Mouse (Mus musculus) embryonic stem cell, embryonic (primary cell): ENCODE measurements at regions not wholly inside any gene's neighbourhood (a gene's known extent, or its start where the extent isn't known, plus 50 kb on each side); places are given as distances from the start of the nearest gene placed in this dataset.

Experiments used
- CTCF ChIA-PET, 4 experiments: fragments of 300-600 bp in 2 of 4; fragments of 350-600 bp in 2 of 4; sonication (Branson Sonifier 250); formaldehyde crosslinking; loops; one replicate each; lab custom pipeline; 2022; ENCODE audit warnings: inconsistent platforms in 2 of 4; lab: Charles Lee
- POLR2A ChIA-PET, 4 experiments: fragments of 300-600 bp in 2 of 4; fragments of 350-600 bp in 2 of 4; sonication (Branson Sonifier 250); formaldehyde crosslinking; loops; one replicate each; lab custom pipeline; 2022; ENCODE audit warnings: antibody characterized with exemption in 4 of 4, inconsistent platforms in 1 of 4; lab: Charles Lee

DNA sequence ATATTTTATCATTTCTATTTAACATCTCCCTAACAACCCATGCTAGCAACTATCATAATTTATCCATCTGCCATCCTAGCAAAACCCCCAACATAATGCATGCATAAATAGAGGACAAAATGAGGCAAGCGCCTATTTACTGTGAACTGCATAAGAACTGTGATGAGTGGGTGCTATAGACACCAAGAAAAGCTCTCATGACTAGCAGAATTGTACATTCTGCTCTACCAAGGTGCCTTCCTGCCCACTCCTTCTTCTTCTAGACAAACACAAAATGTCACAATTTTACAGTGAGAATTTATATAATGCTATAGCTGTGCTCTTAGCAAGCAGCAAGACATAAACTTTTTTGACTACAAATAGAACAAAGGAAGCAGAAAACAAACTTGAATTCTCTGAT lies 305.9 kb downstream of the Brinp1 start:
- ChIA-PET POLR2A (interaction anchor here in 1 of 4 experiments (0.5 kb wide), 1 partner anchor 15 kb away, joined by 3 read pairs; no protein-coding TSS in a partner anchor), CTCF (no interaction called here)

- ChIA-PET CTCF (no interaction called here), POLR2A (no interaction called here)
Observed at GRCm38 (mm10) chr4:68633299-68633698, 320.9 kb downstream of the Brinp1 start.

GRCm38 (mm10) chr4:68624025-68624342 lies 330.2 kb downstream of the Brinp1 start:
- CTCF ChIA-PET: no interaction called here
- POLR2A ChIA-PET: no interaction called here

GRCm38 (mm10) chr4:68623125-68624024 lies 330.8 kb downstream of the Brinp1 start:
- ChIA-PET POLR2A (no interaction called here), CTCF (no interaction called here)

DNA sequence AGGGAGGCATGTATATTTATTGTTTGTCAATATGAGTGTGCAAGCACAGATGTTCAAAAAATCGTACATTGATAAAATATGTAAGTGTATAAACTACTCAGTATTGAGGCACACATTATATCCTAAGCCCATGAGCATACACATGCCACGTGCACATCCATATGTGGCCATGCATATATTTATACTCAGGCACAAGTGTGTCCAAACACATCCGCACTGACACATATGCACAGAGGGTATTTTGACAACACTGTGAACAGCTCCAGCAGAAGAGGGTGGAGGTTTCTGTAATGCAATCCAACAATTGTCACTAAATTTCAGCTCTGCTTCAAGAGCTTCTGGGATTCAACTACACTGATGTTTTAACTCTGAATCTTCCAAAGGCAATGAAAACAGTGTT lies 333.6 kb downstream of the Brinp1 start:
- ChIA-PET CTCF (no interaction called here), POLR2A (no interaction called here)

- ChIA-PET CTCF (interaction anchor here in 1 of 4 experiments (0.6 kb wide), 1 partner anchor 1957 kb away, joined by 3 read pairs; no protein-coding TSS in a partner anchor), POLR2A (no interaction called here)
Observed at GRCm38 (mm10) chr4:68615706-68616397, 338.3 kb downstream of the Brinp1 start.

- CTCF ChIA-PET: no interaction called here
- POLR2A ChIA-PET: no interaction called here
Observed at GRCm38 (mm10) chr4:68612263-68613012, 341.8 kb downstream of the Brinp1 start.

DNA sequence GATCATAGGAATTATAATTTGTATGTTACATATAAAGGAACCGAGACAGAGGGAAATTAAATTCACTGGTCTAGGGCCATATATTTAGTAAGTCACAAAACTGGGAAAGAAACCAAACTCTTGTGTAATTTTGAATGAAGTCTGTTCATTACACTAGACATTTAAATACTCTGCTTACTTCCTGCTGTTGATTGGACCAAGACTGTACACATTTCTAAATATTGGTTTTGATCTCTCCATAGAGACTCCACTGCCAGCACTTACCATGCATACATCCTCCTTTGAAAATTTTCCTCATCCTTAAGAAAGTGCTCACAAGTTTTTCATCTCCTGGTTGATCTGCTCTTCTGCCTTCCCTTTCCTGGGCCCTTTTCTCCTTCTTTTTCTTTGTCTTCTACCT lies 358.9 kb downstream of the Brinp1 start:
- ChIA-PET POLR2A (no interaction called here), CTCF (no interaction called here)

GRCm38 (mm10) chr4:68575375-68575774 lies 378.8 kb downstream of the Brinp1 start:
- CTCF ChIA-PET: no interaction called here

GRCm38 (mm10) chr4:68574610-68575167 lies 379.5 kb downstream of the Brinp1 start:
- ChIA-PET POLR2A (no interaction called here), CTCF (no interaction called here)

More at GRCm38 (mm10) chr4:68575375-68575774, 378.8 kb downstream of the Brinp1 start:
- POLR2A ChIA-PET: interaction anchor here in 1 of 4 experiments (0.7 kb wide), 1 partner anchor 27 kb away, joined by 3 read pairs; no protein-coding TSS in a partner anchor

- ChIA-PET CTCF (no interaction called here), POLR2A (no interaction called here)
Observed at GRCm38 (mm10) chr4:68573333-68573732, 380.9 kb downstream of the Brinp1 start.

DNA sequence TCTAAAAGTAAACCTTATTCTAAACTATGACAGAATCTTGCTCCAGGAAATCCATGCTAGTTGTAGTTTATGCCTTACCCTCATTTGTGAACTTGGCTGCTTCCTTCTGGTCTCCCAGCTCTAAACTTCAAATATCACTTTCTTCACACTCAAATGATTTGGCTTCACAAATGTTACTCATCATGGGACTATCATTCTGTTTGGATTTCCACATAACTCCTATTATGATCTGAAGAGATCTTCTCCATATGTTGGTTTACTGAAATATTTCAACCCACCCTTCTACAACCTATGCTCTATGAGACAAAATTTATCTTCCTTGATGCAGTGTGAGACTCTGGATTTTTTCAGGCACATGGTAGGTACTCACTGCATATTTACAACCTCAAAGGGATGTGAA lies 381.7 kb downstream of the Brinp1 start:
- ChIA-PET CTCF (no interaction called here), POLR2A (no interaction called here)

- ChIA-PET POLR2A (interaction anchor here in 1 of 4 experiments (0.6 kb wide), 1 partner anchor 14 kb away, joined by 3 read pairs; no protein-coding TSS in a partner anchor), CTCF (no interaction called here)
Observed at GRCm38 (mm10) chr4:68536254-68536653, 417.9 kb downstream of the Brinp1 start.

DNA sequence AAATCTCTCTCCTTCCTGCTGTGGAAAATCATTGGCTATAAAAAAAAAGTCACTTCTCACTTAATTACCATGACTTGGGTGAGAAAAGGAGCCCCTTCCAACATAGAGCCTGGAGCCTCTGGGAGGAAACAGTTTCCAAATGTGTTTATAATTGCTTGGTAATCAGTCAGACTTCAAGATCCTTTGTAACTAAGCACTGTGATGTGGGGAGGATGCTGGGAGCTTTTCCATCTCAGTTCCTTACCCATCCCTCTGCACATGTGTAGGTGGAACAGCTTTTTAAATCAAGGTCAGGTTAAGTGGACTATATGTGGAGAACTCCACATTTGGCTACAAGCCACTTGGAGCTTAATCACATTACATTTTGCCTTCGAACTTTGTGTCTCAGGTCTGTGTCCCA lies 418.4 kb downstream of the Brinp1 start:
- ChIA-PET POLR2A (interaction anchor here in 1 of 4 experiments (0.6 kb wide), 1 partner anchor 14 kb away, joined by 3 read pairs; no protein-coding TSS in a partner anchor), CTCF (no interaction called here)

DNA sequence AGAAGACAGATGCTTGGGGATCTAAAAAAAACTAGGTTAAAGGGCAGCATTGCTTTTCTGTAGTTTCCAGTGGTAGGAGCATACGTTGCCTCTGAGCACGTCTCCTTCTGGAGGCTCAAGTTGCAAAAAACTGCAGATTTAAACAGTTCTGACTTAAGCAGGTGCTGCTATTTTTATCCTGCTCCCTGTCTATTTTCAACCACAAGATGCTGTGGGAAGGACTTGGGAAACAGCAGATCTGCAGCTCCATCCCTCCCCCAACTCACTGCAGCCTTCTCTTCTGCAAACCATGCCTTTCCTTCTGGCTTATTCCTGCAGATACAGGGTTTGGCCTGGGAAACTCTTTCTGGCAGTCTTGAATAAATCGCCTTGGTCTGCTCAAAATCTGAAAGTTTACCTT lies 422.1 kb downstream of the Brinp1 start:
- ChIA-PET POLR2A (no interaction called here), CTCF (no interaction called here)

- CTCF ChIA-PET: no interaction called here
- POLR2A ChIA-PET: interaction anchor here in 1 of 4 experiments (0.7 kb wide), 1 partner anchor 158 kb away, joined by 4 read pairs; no protein-coding TSS in a partner anchor
Observed at GRCm38 (mm10) chr4:68487993-68488392, 466.2 kb downstream of the Brinp1 start.

DNA sequence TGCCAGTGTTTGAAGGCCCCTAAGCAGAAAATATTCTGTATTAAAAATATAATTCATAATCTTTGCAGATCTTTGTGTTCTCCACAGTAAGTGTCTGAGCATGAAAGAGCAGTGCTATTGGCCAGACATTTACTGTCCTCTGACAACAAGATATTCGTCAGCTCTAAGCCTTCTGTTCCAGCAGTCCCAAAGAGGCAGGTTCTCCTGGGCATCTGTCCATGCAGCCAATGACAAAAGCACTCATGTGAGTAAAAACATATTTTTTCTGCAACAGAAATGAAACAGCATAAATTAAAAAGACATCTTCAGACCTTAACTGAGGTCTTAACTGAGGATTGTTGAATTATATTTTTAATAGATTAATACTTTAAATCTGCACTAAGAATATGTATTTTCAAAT lies 467.3 kb downstream of the Brinp1 start:
- CTCF ChIA-PET: no interaction called here
- POLR2A ChIA-PET: interaction anchor here in 1 of 4 experiments (0.5 kb wide), 1 partner anchor 10 kb away, joined by 3 read pairs; no protein-coding TSS in a partner anchor

DNA sequence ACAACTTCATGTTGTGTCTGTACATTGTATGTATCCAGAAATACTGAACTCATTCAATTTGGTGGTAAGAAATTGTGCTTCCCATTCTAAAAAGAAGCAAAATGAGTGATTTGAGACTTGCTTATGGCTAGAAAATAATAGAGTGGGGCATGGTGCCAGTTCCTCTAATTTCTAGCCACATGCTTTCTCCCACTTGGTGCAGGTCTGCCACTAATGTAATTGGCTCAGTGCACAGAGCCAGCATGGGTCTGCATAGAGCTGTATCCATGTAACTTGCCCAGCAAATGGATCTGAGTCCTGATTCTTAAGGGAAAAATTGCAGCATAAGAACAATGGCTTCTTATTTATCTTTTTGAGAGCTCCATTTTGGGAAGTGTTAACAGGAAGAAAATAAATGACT lies 492.4 kb downstream of the Brinp1 start:
- CTCF ChIA-PET: no interaction called here
- POLR2A ChIA-PET: no interaction called here

DNA sequence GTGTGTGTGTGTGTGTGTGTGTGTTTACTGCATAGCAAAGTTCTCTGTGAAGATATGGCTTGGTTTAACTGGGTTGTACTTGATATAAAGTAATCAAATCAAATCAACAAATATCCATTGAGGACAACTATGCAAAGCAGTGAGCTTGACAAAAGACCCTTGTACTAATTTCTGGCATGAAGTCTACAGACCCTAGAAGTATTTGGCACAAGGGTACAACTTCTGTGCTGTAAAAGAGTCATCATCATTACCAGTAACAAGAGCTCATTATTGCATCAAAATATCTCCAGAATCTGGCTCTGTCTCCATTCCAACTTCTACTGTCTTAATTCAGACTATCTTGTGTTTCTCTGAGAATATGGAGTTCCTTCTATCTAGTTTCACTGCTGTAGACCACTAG lies 538.2 kb downstream of the Brinp1 start:
- ChIA-PET CTCF (no interaction called here), POLR2A (no interaction called here)
